Mouse (Mus musculus) limb, embryonic 13.5 days (tissue): ENCODE measurements around the gene Lrp1. TPM values are rescaled to one million over a fixed set of nuclear protein-coding genes. Genes with fewer than 3 reads are reported as not detected.
A peak's percentile ranks its signal among the peaks of the same experiment; 100 is the strongest.

ENCODE experiments used
- ATAC-seq: fragments of 200-750 bp; cut with Nextera tagmentation; 2 replicates; pipeline ENCODE4 v1.8.0; 2017; ENCODE audit warnings: low read depth, moderate number of reproducible peaks, moderate TSS enrichment; ENCODE audit not compliant: low FRiP score
- H3K27ac ChIP-seq: fragments of 300-500 bp; sonication (generic); 2 replicates; pipeline ENCODE4 v1.5.1; 2015; ENCODE audit warnings: inconsistent platforms, mild to moderate bottlenecking, moderate library complexity
- H3K27me3 ChIP-seq: fragments of 300-500 bp; sonication (generic); 2 replicates; pipeline ENCODE4 v1.6.1; 2015; ENCODE audit warnings: mild to moderate bottlenecking, inconsistent platforms
- H3K36me3 ChIP-seq: fragments of 300-500 bp; sonication (generic); 2 replicates; pipeline ENCODE4 v1.6.1; 2015; ENCODE audit warnings: inconsistent platforms, mild to moderate bottlenecking, moderate library complexity
- H3K4me1 ChIP-seq: fragments of 300-500 bp; sonication (generic); 2 replicates; pipeline ENCODE4 v1.6.1; 2015; ENCODE audit warnings: inconsistent platforms
- H3K4me2 ChIP-seq: fragments of 300-500 bp; sonication (generic); replicated peaks from 2 replicates; pipeline ENCODE4 v1.6.1; 2015; ENCODE audit warnings: inconsistent platforms, mild to moderate bottlenecking, moderate library complexity
- H3K4me3 ChIP-seq: fragments of 300-500 bp; sonication (generic); 2 replicates; pipeline ENCODE4 v1.5.1; 2015; ENCODE audit warnings: moderate library complexity, mild to moderate bottlenecking, inconsistent platforms
- H3K9ac ChIP-seq: fragments of 300-500 bp; sonication (generic); 2 replicates; pipeline ENCODE4 v1.6.1; 2015; ENCODE audit warnings: mild to moderate bottlenecking, inconsistent platforms
- H3K9me3 ChIP-seq: fragments of 300-500 bp; sonication (generic); 2 replicates; pipeline ENCODE4 v1.6.1; 2016; ENCODE audit warnings: inconsistent platforms
- WGBS: fragments of 180-500 bp; shearing (Covaris S2); methylation state at CpG from one replicate; pipeline ENCODE4 v1.1.7; 2015; 5-methylcytosine and 5-hydroxymethylcytosine counted together
- polyA plus RNA-seq: library from polyadenylated mRNA; unstranded; fragments of >200 nt; fragmentation: Nextera tagmentation; extraction: Ambion mirVana; gene quantifications from 2 replicates; pipeline ENCODE4 v1.2.1, GENCODE M21; 2015

Gene Lrp1
- polyA plus RNA-seq, 1 experiment from 2014 or later: 127 TPM

DNA sequence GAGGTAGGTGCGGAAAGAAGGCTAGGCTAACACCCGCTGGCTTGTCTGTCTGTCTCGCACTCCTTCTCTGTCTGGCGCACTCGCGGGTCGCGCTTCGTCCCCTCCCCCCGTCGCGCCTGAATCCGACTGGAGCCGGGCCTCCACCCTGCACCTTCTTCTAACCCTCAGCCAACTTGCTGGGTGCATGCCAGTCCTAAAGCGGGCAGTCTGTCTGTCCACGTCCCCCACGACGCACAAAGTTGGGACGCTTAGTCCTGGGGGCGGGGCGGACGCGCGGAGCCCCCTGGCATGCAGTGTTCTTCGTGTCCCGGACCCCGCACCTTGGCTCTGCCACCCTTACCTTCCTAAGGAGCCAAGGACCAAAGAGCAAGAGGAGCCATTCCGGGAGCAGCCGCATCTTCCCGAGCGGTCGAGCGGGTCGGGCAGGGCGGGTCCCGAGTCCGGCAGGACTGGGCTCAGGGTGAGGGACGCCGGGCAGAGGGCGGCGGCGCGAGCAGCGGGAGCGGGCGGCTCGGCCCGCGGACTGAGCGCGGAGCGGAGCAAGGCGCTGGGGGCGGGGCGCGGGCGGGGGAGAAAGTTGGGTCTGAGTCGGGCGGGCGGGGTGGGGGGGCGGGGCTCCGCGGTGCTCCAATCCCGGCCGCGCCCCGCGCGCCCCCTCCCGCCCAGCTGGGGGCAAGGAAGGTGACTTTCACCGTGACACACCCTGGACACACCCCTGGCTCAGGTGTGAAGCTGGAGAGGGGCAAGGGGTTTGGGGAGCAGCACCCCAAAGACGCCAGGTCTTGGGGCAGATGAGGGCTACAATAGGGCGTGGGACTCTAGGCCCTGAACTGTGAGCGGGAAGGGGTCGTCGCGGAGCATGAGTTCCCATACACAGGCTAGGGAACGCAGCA, 86.7 kb downstream of the Lrp1 start, which contains the start of gene Nxph4:
Nxph4 (minus strand) TSS at position 524 of the 893 bp plus-strand sequence.
- H3K36me3 ChIP-seq: peaks cover 10% of the 10 kb centered on the region
- peaks cover 78% of the 10 kb centered on the region for H3K27me3 ChIP-seq
- H3K4me1 ChIP-seq: peaks cover 57% of the 10 kb centered on the region
- H3K4me2 ChIP-seq: peak within 1 kb of the TSS; percentile 90
- H3K27ac ChIP-seq: no peak within 1 kb of the TSS
- WGBS: under 1% methylated on average over 49 of the region's 78 CpGs
- H3K4me3 ChIP-seq: peak within 1 kb of the TSS; percentile 51
- ATAC-seq: no peak
- peak within 1 kb of the TSS; percentile 63 for H3K9ac ChIP-seq
- no peaks in the 10 kb centered on the region for H3K9me3 ChIP-seq

DNA sequence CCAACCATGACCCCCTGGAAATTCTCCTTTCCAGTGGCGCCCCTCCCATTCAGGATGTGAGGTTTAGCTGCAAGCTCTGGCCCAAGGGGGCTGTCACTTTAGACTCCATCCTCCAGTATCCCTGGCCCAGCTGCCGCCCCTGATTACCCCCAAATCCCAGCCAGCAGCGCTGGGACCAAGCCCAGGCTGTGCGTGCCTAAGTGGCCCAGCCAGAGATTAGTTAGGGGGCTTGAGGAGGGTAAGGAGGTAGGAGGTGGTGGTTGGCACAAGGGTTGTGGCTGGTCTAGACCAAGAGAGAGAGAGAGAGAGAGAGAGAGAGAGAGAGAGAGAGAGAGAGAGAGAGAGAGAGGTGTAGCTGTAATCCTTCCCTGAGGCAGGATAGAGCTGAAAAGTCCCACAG, 89.4 kb downstream of the Lrp1 start:
- Histone ChIP-seq H3K9ac (no peak overlapping the region), H3K9me3 (no peaks in the 10 kb centered on the region), H3K4me3 (peak overlapping the region; percentile 32; the same call in 1 of the 2 replicates), H3K4me2 (peak overlapping the region; percentile 90), H3K4me1 (peaks cover 85% of the 10 kb centered on the region), H3K27ac (no peak overlapping the region), H3K36me3 (no peaks in the 10 kb centered on the region), H3K27me3 (peaks cover 99% of the 10 kb centered on the region)
- 2% methylated on average over 4 of the region's 4 CpGs for WGBS
- no peak; the same call in 1 of the 2 replicates for ATAC-seq

DNA sequence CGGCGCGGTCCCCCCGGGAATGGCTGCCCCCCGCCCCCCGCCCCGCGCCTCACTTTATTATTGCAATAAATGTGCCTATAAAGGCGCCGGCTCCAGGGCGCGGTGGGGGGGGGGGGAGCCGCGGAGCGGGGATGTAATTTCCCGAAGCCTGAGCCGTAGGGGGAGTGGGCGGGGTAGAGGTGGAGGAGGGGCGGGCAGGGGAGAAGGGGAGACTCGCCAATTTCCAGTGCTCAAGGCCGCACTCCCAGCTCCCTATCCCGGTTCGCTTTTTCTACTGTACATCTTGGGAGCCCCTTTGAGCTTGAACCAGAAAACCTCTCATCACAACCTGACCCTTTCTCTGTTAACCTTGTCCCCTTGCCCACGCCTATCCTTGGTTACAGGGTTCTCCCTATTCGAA, 90.0 kb downstream of the Lrp1 start:
- Histone ChIP-seq H3K4me1 (peaks cover 91% of the 10 kb centered on the region), H3K36me3 (no peaks in the 10 kb centered on the region), H3K4me2 (peak overlapping the region; percentile 90), H3K27me3 (peaks cover 99% of the 10 kb centered on the region), H3K4me3 (peak overlapping the region; percentile 32), H3K27ac (no peak overlapping the region), H3K9me3 (no peaks in the 10 kb centered on the region), H3K9ac (no peak overlapping the region)
- peak; percentile 60; the same call in 1 of the 2 replicates for ATAC-seq
- 0% methylated on average over 18 of the region's 25 CpGs for WGBS

DNA sequence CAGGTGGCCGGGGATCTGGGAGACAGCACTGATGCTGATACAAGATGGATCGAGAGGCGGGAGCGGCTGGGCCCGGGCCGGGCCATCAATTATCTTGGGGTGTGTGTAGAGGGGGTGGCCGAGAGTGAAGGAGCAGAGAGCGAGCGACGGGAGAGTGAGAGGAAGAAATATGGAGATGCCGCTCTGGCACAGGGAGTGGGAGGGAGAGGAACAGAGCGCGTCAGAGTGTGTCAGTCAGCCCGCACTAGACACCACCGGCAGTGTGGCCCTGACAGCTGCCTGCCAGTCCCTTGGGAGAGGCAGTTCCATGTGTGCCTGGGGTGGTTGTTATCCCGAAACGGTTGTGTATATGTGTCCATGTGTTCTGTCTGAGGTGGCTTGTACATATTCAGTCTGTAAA, 93.5 kb downstream of the Lrp1 start:
- no peaks in the 10 kb centered on the region for H3K9me3 ChIP-seq
- H3K27me3 ChIP-seq: peaks cover 94% of the 10 kb centered on the region
- WGBS: 4% methylated on average over 17 of the region's 17 CpGs
- no peak overlapping the region for H3K27ac ChIP-seq
- ATAC-seq: no peak
- no peak overlapping the region for H3K4me3 ChIP-seq
- no peak overlapping the region for H3K9ac ChIP-seq
- H3K36me3 ChIP-seq: no peaks in the 10 kb centered on the region
- peaks cover 84% of the 10 kb centered on the region for H3K4me1 ChIP-seq
- no peak overlapping the region for H3K4me2 ChIP-seq

DNA sequence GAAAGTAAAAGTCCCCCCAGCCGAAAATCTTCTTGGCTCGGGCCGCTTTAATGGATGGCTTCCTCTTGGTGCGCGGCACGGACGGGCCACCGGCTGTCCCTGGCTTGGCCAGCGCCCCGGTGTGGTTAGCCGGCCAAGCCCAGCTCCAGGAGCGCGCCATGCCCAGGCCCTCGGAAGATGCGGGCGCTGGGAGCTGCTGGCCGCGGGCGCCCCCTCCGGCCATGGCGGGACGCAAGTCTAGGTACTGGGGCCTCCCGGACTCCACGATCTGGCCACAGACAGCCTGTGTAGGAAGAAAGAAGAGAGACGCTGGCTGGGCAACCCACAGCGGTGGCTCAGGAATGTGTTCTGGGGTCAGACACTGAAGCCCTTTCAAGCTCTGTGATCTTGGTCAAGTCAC, 94.3 kb downstream of the Lrp1 start:
- Histone ChIP-seq H3K36me3 (no peaks in the 10 kb centered on the region), H3K4me2 (peak overlapping the region; percentile 60), H3K9ac (peak overlapping the region; percentile 50; the same call in 1 of the 2 replicates), H3K4me3 (peak overlapping the region; percentile 35), H3K27me3 (peaks cover 86% of the 10 kb centered on the region), H3K27ac (no peak overlapping the region), H3K9me3 (no peaks in the 10 kb centered on the region), H3K4me1 (peaks cover 77% of the 10 kb centered on the region)
- under 1% methylated on average over 26 of the region's 26 CpGs for WGBS
- ATAC-seq: no peak

DNA sequence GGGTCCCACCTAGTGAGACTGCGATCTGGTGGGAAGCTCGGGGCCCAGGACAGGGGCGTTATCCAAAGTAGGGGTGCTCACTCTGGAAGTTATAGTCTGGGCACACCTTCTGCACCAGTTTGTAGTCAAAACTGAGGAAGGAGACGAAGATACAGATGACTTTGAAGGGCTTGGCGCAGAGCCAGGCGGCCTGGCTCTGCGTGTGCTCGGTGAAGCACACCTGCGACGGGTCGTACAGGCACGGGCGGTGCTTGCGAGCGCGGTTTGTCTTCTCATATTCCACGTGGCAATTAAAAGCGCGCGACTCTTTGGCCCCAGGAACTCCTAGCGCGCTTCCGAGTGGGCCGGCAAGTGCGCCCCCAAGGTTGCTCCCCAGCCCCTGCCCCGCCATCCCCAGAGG, 94.9 kb downstream of the Lrp1 start:
- ATAC-seq: no peak
- Histone ChIP-seq H3K4me3 (peak overlapping the region; percentile 35), H3K4me2 (peak overlapping the region; percentile 60), H3K36me3 (no peaks in the 10 kb centered on the region), H3K4me1 (peaks cover 77% of the 10 kb centered on the region), H3K9me3 (no peaks in the 10 kb centered on the region), H3K27ac (no peak overlapping the region), H3K27me3 (peaks cover 79% of the 10 kb centered on the region), H3K9ac (peak overlapping the region; percentile 39; the same call in 1 of the 2 replicates)
- 2% methylated on average over 26 of the region's 26 CpGs for WGBS

DNA sequence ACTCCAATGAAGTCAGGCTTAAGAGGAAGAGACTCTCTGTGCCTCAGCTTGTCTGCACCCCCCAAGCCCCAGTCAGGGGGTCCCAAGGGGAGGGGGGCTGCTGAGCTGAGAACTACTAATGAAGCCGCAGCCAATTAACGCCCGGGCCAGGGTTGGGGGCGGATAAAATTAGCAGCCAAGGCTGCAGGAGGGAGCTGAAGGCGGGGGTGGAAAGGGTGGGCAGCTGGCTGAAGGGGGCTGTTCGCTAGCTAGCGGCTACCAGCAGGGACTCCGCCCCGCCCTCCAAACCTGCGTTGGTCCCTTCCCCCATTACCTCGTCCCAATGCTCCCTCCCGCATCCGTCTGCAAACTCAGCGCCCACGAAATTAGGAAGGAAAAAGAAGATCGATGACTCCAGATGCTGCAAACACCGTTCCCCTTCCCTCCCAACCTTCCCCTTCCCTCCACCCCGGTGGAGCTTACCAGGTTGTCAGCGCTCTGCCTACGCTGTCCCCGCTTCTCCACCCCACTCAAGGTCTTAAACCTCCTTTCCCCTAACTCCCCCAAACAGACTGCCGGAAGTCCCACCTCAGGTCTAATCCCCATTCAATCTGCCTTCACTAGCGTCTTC, 96.2 kb downstream of the Lrp1 start:
- H3K36me3 ChIP-seq: peaks cover 10% of the 10 kb centered on the region
- H3K9me3 ChIP-seq: no peaks in the 10 kb centered on the region
- H3K4me1 ChIP-seq: peaks cover 67% of the 10 kb centered on the region
- no peak overlapping the region for H3K27ac ChIP-seq
- WGBS: 2% methylated on average over 23 of the region's 23 CpGs
- peaks cover 67% of the 10 kb centered on the region for H3K27me3 ChIP-seq
- H3K9ac ChIP-seq: peak overlapping the region; percentile 13; the same call in 1 of the 2 replicates
- peak overlapping the region; percentile 35 for H3K4me3 ChIP-seq
- peak overlapping the region; percentile 60 for H3K4me2 ChIP-seq
- ATAC-seq: no peak

DNA sequence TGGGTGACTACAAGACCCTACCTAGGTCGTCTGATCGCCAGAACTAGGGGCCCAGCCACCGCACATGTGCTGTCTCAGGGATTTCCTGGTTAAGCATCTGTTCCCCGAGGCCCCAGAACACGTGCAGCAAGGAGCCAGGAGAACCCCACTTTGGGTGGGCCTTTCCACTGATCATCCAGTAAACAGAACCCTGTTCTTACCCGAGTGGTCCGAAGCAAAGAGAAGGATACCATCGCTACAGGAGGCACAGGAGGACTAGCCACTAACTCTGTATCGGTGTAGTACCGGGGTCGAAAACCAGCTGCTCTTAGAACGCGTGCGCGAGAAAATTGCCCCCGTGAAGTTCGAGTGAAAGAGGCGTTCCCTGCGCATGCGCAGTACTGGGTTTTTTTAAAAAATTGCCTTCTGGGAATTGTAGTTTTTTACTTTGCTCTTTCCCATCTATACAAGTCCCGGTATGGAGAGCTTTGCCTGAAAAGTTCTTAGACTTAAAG, 98.8 kb downstream of the Lrp1 start, which contains the start of gene Shmt2:
Shmt2 (minus strand) TSS at position 357 of the 494 bp plus-strand sequence.
- Histone ChIP-seq H3K9ac (peak within 1 kb of the TSS; percentile 72), H3K4me1 (peaks cover 46% of the 10 kb centered on the region), H3K9me3 (no peaks in the 10 kb centered on the region), H3K4me2 (peak within 1 kb of the TSS; percentile 90), H3K27ac (no peak within 1 kb of the TSS; the same call in 1 of the 2 replicates), H3K27me3 (peaks cover 55% of the 10 kb centered on the region), H3K4me3 (peak within 1 kb of the TSS; percentile 60), H3K36me3 (peaks cover 37% of the 10 kb centered on the region)
- peak; percentile 78 for ATAC-seq
- WGBS: under 1% methylated on average over 21 of the region's 21 CpGs

DNA sequence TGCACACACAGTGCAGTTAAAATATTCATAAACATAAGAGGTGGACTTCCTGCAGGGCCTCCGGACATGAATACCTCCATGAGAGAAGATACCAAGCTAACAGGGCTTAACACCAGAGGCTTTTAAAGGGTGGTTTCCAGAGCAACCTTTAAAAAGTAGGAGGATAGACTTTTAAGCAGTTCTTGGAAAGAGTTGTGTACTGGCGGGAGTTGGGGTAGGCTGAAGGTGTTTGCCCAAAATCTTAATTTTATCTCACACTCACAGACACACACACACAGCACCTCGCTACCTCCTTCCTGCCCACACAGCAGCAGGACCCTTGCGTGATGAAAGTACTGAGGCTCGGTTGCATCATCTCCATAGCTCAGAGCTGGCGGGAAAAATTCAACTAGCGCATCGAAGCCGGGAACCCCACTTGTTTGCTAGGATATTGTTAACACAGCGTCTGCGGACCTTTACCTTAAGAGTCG, 99.3 kb downstream of the Lrp1 start:
- H3K4me2 ChIP-seq: peak overlapping the region; percentile 90
- H3K4me3 ChIP-seq: peak overlapping the region; percentile 60
- H3K36me3 ChIP-seq: peaks cover 37% of the 10 kb centered on the region
- H3K9me3 ChIP-seq: no peaks in the 10 kb centered on the region
- peaks cover 46% of the 10 kb centered on the region for H3K4me1 ChIP-seq
- 12% methylated on average over 12 of the region's 12 CpGs for WGBS
- H3K27me3 ChIP-seq: peaks cover 55% of the 10 kb centered on the region
- peak overlapping the region; percentile 72 for H3K9ac ChIP-seq
- no peak for ATAC-seq
- H3K27ac ChIP-seq: no peak overlapping the region

DNA sequence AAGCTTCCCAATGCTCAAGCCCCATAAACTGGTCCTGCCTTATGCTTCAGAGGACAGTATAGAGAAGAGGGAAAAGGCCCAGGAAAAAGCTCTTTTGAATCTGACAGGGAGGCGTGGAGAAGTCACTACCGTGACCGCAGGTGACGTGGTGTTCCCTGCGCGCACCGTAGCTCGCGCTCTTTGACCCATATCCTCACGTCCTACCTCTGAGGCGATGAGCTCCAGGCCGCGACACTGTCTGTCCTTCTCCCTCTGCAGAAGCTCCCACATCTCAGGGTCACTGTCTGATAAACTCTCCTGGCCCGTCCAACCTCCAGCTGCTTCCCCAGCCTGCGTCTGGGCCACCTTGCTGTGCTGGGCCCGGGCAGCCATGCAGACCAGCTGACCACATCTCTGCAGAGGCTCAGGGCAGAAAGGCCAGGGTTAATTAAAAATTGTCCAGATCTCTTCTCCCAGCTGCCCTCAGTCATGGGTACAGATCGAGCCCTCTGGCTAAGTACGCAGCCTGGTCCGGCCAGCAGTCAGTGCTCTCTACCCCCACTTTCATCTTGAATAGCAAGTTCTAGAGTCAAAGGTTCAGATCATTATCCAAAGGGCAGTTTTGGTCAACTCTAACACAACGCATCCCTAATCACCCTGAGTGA, 100.1 kb downstream of the Lrp1 start:
- Histone ChIP-seq H3K27ac (no peak overlapping the region), H3K9me3 (no peaks in the 10 kb centered on the region), H3K27me3 (peaks cover 55% of the 10 kb centered on the region), H3K4me2 (peak overlapping the region; percentile 90), H3K9ac (peak overlapping the region; percentile 72), H3K36me3 (peaks cover 37% of the 10 kb centered on the region), H3K4me3 (peak overlapping the region; percentile 60), H3K4me1 (peaks cover 46% of the 10 kb centered on the region)
- WGBS: 81% methylated on average over 20 of the region's 20 CpGs
- ATAC-seq: no peak

DNA sequence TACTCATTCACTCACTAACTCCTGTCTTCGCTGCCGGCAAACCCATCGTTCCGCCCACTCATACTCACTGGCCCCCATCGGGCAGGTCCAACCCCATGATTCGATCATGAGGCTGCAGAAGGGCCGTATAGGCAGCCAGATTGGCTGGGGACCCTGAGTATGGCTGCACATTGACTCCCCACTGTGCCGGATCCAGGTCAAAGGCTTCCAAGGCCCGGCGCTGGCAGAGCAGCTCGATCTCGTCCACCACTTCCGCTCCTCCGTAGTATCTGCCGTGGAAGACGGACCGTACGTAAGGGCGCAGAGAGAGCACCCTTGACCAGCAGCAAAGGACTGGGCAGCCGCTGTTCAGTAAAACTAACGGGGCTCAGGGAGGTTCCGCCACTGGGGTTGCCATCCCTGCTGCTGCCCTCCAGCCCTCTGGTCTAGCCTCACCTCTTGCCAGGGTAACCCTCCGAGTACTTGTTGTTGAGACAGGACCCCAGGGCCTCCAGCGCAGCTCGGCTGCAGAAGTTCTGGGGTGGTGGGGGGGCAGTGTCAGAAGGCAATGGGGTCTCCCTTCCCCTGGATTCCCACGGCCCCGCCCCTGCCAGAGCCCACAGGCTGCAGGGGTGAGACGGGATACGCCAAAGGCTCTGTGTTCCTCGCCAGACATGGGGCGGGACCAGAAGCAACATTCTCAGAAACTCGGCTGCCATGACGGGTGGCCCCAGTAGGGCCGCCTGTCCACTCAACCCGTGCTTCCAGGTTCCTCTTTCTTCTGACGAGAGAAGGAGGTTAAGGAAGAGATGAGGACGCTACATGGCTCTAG, 100.8 kb downstream of the Lrp1 start:
- peaks cover 44% of the 10 kb centered on the region for H3K4me1 ChIP-seq
- H3K9ac ChIP-seq: no peak overlapping the region
- no peaks in the 10 kb centered on the region for H3K9me3 ChIP-seq
- H3K4me2 ChIP-seq: peak overlapping the region; percentile 90; the same call in 1 of the 2 replicates
- H3K27ac ChIP-seq: no peak overlapping the region
- ATAC-seq: no peak
- peaks cover 55% of the 10 kb centered on the region for H3K27me3 ChIP-seq
- 95% methylated on average over 37 of the region's 37 CpGs for WGBS
- peaks cover 37% of the 10 kb centered on the region for H3K36me3 ChIP-seq
- no peak overlapping the region; the same call in 1 of the 2 replicates for H3K4me3 ChIP-seq
